Mouse (Mus musculus) stomach, postnatal 0 days (tissue): ENCODE data around the gene Nrcam.

Source experiments
- CTCF ChIP-seq: IDR thresholded peaks from 2 replicates; pipeline ENCODE4 v1.5.1; 2016; ENCODE audit warnings: antibody characterized with exemption, low read depth, mild to moderate bottlenecking, moderate library complexity
- EP300 ChIP-seq: optimal IDR thresholded peaks from 2 replicates; pipeline ENCODE3; 2016; ENCODE audit warnings: antibody characterized with exemption

DNA sequence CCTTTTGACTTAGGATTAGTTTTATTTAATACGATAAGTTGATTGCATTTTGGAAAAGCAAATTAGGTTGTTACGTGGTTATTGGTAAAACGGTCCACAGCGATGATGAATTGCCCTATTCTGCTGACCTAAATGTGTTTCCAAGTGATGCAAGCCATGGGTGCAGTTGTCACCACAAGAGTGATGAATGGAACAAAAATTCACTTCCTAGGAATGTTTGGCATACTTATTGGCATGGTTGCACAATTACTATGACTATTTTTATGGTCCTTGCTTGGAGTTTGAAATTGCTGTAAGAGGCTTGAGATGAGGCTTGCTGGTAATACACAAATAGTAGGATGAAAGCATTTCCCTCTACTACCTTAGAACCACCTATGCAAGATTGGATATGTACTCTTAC is 125.1 kb downstream of the Nrcam start:
- TF ChIP-seq EP300: no peak
- no peak for TF ChIP-seq CTCF
